In the genomic region with DNA sequence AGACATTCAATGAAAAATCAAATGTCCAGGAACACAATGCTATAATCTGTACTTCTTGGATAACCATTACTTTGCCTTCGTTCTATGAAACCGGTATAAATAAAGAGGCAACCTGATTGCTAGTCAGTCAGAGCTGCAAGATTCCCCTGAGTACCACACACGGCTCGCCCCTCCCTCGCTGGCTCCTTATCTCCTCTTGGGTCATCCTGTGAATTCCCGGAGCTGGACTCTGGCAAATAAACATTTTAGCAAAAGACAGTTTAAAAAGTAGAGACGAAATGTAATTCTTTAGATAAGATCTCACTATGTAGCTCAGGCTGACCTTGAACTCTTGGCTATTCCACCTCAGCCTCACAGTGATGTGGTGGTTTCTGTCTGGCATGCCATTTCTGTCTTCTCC, we compare ENCODE assay signal across 14 mouse cellular contexts.
DNase-seq lines count a peak whose midpoint lies in the region.
"Had no signal": no experiment of that assay in that cellular context is flagged by ENCODE, and none has a peak within 500 bp of the region (broad histone marks: within the 10 kb centered on the region; RNA-seq: fewer than 3 reads in every experiment).

No protein-coding gene starts in this region.

- peak; percentile 3 for DNase-seq in adrenal gland, postnatal 10 days
- no peak for DNase-seq in adrenal gland, postnatal 4 days (ENCODE audit: low spot score in 2 of 2)
- peak; percentile 16 for DNase-seq in testis, postnatal 14 days (ENCODE audit: low spot score)
- DNase-seq in testis, postnatal 10 days (ENCODE audit: low spot score), result no peak
- peak; percentile 68 for DNase-seq in yolk sac, embryonic 10.5 days (ENCODE audit: low spot score)
- no peak for DNase-seq in thymus, postnatal 36 days
- DNase-seq: adrenal gland, adult 2 months; adrenal gland, postnatal 25 days; cerebellum, adult 11-12 months; cerebellum, adult 2 months; cerebellum, adult 9-10 months; cerebellum, postnatal 10 days; cerebellum, postnatal 25 days; forebrain, postnatal 0 days had no signal

Comparison
In these comparisons a context has a peak if more than half of its experiments do, and no peak if none do; other contexts are left out.
1. DNase-seq: peak in adrenal gland, postnatal 10 days (single experiment), testis, postnatal 14 days (single experiment) and yolk sac, embryonic 10.5 days (single experiment); none in adrenal gland, postnatal 4 days (0 of 2), testis, postnatal 10 days (single experiment) and thymus, postnatal 36 days (0 of 2).